In the genomic region with DNA sequence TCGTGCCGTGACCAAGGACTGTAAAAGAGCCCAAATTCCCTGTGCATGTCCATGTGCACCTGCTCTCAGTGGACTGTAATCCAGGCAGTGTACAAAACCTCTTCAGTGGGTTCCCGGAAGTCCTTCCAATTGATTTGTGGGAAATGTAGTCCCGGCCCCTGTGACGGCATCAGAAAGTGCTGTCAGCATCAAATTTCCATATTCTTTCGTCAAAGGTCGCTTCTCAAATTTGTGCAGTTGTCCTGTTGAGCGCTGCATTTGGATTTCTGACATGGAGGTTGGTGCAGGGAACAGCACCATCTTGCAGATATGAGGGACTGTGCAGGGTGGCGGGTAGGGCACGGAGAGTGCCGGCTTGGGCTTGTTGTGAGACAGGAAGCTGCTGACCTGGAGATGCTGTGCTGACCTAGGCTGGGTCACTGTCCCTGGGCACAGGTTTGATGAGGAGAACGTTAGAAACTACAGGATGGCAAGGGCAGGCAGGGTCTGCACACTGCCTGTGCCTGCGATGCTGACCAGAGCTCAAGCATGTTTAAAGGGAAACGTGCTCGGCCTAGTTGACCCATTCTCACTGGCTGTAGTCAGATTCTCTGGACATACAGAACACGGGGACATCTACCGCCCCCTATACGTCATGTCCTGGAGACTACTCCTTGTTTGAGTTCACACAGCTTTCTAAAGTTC, we compare ENCODE assay signal across 8 mouse cellular contexts. TPM values are rescaled to one million over a fixed set of nuclear protein-coding genes. Genes with fewer than 3 reads are reported as not detected.
A peak's percentile ranks its signal among the peaks of the same experiment; 100 is the strongest.
DNase-seq lines count a peak whose midpoint lies in the region; ATAC-seq lines count a peak whose summit lies in the region.

No protein-coding gene starts in this region.

- H3K4me2 ChIP-seq in embryonic facial prominence, embryonic 15.5 days (replicated peaks), result peak overlapping the region; percentile 70
- peak overlapping the region; percentile 55 for H3K4me2 ChIP-seq in kidney, embryonic 14.5 days (replicated peaks; ENCODE audit: low read depth, low read length)
- H3K4me2 ChIP-seq in limb, embryonic 15.5 days, result peak overlapping the region; percentile 75

- 1% methylated on average over 18 of the region's 18 CpGs for WGBS in embryonic facial prominence, embryonic 15.5 days
- WGBS in kidney, embryonic 14.5 days, result 1% methylated on average over 18 of the region's 18 CpGs
- WGBS in limb, embryonic 15.5 days, result under 1% methylated on average over 18 of the region's 18 CpGs

- H3K36me3 ChIP-seq in embryonic facial prominence, embryonic 15.5 days, result no peaks in the 10 kb centered on the region
- no peaks in the 10 kb centered on the region for H3K36me3 ChIP-seq in kidney, embryonic 14.5 days (ENCODE audit: control insufficient read depth, insufficient read depth, low read length)
- no peaks in the 10 kb centered on the region for H3K36me3 ChIP-seq in limb, embryonic 15.5 days

- no peak overlapping the region for H3K27ac ChIP-seq in embryonic facial prominence, embryonic 15.5 days (replicated peaks)
- H3K27ac ChIP-seq in kidney, embryonic 14.5 days (ENCODE audit: low read depth, low read length), result no peak overlapping the region
- peak overlapping the region; percentile 27; the same call in 1 of the 2 replicates for H3K27ac ChIP-seq in limb, embryonic 15.5 days

- no peaks in the 10 kb centered on the region for H3K4me1 ChIP-seq in embryonic facial prominence, embryonic 15.5 days
- peaks cover 3% of the 10 kb centered on the region; the same call in 1 of the 2 replicates for H3K4me1 ChIP-seq in kidney, embryonic 14.5 days (ENCODE audit: control insufficient read depth, insufficient read depth, low read length)
- peaks cover 7% of the 10 kb centered on the region; the same call in 1 of the 2 replicates for H3K4me1 ChIP-seq in limb, embryonic 15.5 days

- no peaks in the 10 kb centered on the region for H3K27me3 ChIP-seq in embryonic facial prominence, embryonic 15.5 days
- no peaks in the 10 kb centered on the region for H3K27me3 ChIP-seq in kidney, embryonic 14.5 days (ENCODE audit: control insufficient read depth, insufficient read depth, low read length)
- no peaks in the 10 kb centered on the region for H3K27me3 ChIP-seq in limb, embryonic 15.5 days

- peak; percentile 92 for DNase-seq in 416B (ENCODE audit: low read depth)
- DNase-seq in adrenal gland, postnatal 4 days (ENCODE audit: low spot score in 2 of 2), result peak; percentile 18 to 51
- peak; percentile 70 to 85 for DNase-seq in heart, adult 9 months (ENCODE audit: low spot score in 2 of 2)
- DNase-seq in monocyte, adult 2 months (ENCODE audit: low read depth in 1 of 2, low spot score in 2 of 2), result peak; percentile 54 to 77
- peak; percentile 74 to 82 for DNase-seq in spleen, postnatal 36 days (ENCODE audit: low spot score in 2 of 2)

- peak; percentile 90 for ATAC-seq in embryonic facial prominence, embryonic 15.5 days (ENCODE audit: insufficient number of reproducible peaks, low FRiP score, low TSS enrichment, low read depth)
- peak; percentile 96 for ATAC-seq in kidney, embryonic 14.5 days (ENCODE audit: low FRiP score, low TSS enrichment)
- ATAC-seq in limb, embryonic 15.5 days (ENCODE audit: insufficient number of reproducible peaks, low FRiP score, low TSS enrichment, low read depth), result peak; percentile 80

- peak overlapping the region; percentile 66 for H3K9ac ChIP-seq in embryonic facial prominence, embryonic 15.5 days
- H3K9ac ChIP-seq in kidney, embryonic 14.5 days (ENCODE audit: low read depth, low read length), result peak overlapping the region; percentile 64
- peak overlapping the region; percentile 68 for H3K9ac ChIP-seq in limb, embryonic 15.5 days

- peak overlapping the region; percentile 73 for H3K4me3 ChIP-seq in embryonic facial prominence, embryonic 15.5 days (replicated peaks)
- peak overlapping the region; percentile 74 for H3K4me3 ChIP-seq in kidney, embryonic 14.5 days (ENCODE audit: low read length)
- H3K4me3 ChIP-seq in limb, embryonic 15.5 days, result peak overlapping the region; percentile 69

- H3K9me3 ChIP-seq in embryonic facial prominence, embryonic 15.5 days (replicated peaks), result no peaks in the 10 kb centered on the region
- H3K9me3 ChIP-seq in kidney, embryonic 14.5 days (ENCODE audit: control insufficient read depth, low read length), result no peaks in the 10 kb centered on the region
- no peaks in the 10 kb centered on the region for H3K9me3 ChIP-seq in limb, embryonic 15.5 days

RNA-seq across cellular contexts. Expression of gene Zfp759, which starts 6.7 kb away (rescaled TPM):
- 1 to 10 TPM; 6.5 to 7.4 TPM for total RNA-seq in adrenal gland, postnatal 4 days (2021)
- polyA plus RNA-seq in embryonic facial prominence, embryonic 15.5 days (2015; fragmentation: Nextera tagmentation; extraction: Ambion mirVana), result 1.7 and 2.4 TPM in 2 replicates
- 1.7 and 2.9 TPM in 2 replicates for polyA plus RNA-seq in kidney, embryonic 14.5 days (2014; fragmentation: Nextera tagmentation; extraction: Ambion mirVana)
- 2.0 and 2.3 TPM in 2 replicates for polyA plus RNA-seq in limb, embryonic 15.5 days (2015; fragmentation: Nextera tagmentation; extraction: Ambion mirVana)

RNA-seq across cellular contexts. Expression of gene Rslcan18, which starts 12.1 kb away (rescaled TPM):
- under 1 TPM; 0.22 to 0.31 TPM for total RNA-seq in adrenal gland, postnatal 4 days (2021)
- polyA plus RNA-seq in embryonic facial prominence, embryonic 15.5 days (2015; fragmentation: Nextera tagmentation; extraction: Ambion mirVana), result 0.33 and 0.37 TPM in 2 replicates
- 0.43 and 0.45 TPM in 2 replicates for polyA plus RNA-seq in kidney, embryonic 14.5 days (2014; fragmentation: Nextera tagmentation; extraction: Ambion mirVana)
- polyA plus RNA-seq in limb, embryonic 15.5 days (2015; fragmentation: Nextera tagmentation; extraction: Ambion mirVana), result 0.08 and 0.27 TPM in 2 replicates

RNA-seq across cellular contexts. Expression of gene Gm28557, which starts 19.8 kb away (rescaled TPM):
- 1 to 10 TPM; 3.3 to 3.8 TPM for total RNA-seq in adrenal gland, postnatal 4 days (2021)
- 3.6 and 3.7 TPM in 2 replicates for polyA plus RNA-seq in embryonic facial prominence, embryonic 15.5 days (2015; fragmentation: Nextera tagmentation; extraction: Ambion mirVana)
- 3.3 and 4.6 TPM in 2 replicates for polyA plus RNA-seq in kidney, embryonic 14.5 days (2014; fragmentation: Nextera tagmentation; extraction: Ambion mirVana)
- polyA plus RNA-seq in limb, embryonic 15.5 days (2015; fragmentation: Nextera tagmentation; extraction: Ambion mirVana), result 2.5 and 3.0 TPM in 2 replicates

RNA-seq across cellular contexts. Expression of gene Zfp708, which starts 30.4 kb away (rescaled TPM):
- 1 to 10 TPM; 1.6 to 2.1 TPM for total RNA-seq in adrenal gland, postnatal 4 days (2021)
- polyA plus RNA-seq in embryonic facial prominence, embryonic 15.5 days (2015; fragmentation: Nextera tagmentation; extraction: Ambion mirVana), result 4.9 and 6.0 TPM in 2 replicates
- polyA plus RNA-seq in kidney, embryonic 14.5 days (2014; fragmentation: Nextera tagmentation; extraction: Ambion mirVana), result 7.3 and 8.4 TPM in 2 replicates
- polyA plus RNA-seq in limb, embryonic 15.5 days (2015; fragmentation: Nextera tagmentation; extraction: Ambion mirVana), result 5.1 and 5.9 TPM in 2 replicates

RNA-seq across cellular contexts. Expression of gene Rsl1, which starts 44.8 kb away (rescaled TPM):
- total RNA-seq in adrenal gland, postnatal 4 days (2021), result 1 to 10 TPM; 7.5 to 9.3 TPM
- 6.1 and 7.2 TPM in 2 replicates for polyA plus RNA-seq in embryonic facial prominence, embryonic 15.5 days (2015; fragmentation: Nextera tagmentation; extraction: Ambion mirVana)
- 4.7 and 5.6 TPM in 2 replicates for polyA plus RNA-seq in kidney, embryonic 14.5 days (2014; fragmentation: Nextera tagmentation; extraction: Ambion mirVana)
- polyA plus RNA-seq in limb, embryonic 15.5 days (2015; fragmentation: Nextera tagmentation; extraction: Ambion mirVana), result 6.8 and 8.7 TPM in 2 replicates

Comparison
In these comparisons a context has a peak if more than half of its experiments do, and no peak if none do; other contexts are left out.
1. DNase-seq: peak in every context shown above with its lines; median percentile 92 in 416B; 78 in spleen, postnatal 36 days; 78 in heart, adult 9 months; 66 in monocyte, adult 2 months; 34 in adrenal gland, postnatal 4 days.